Mouse (Mus musculus) left cerebral cortex, postnatal 4 days (tissue): ENCODE data around the gene Gm26938. TPM values are rescaled to one million over a fixed set of nuclear protein-coding genes. Genes with fewer than 3 reads are reported as not detected.

Source experiments
- DNase-seq: peaks from one replicate; pipeline ENCODE4 v3.0.0-alpha.2; 2022
- intact Hi-C: fragments of 180-260 bp; cut with DNase I; formaldehyde crosslinking; loops from one replicate; pipeline ENCODE4 v1.15.1; 2025
- microRNA-seq: library from miRNA; unstranded; fragments of <30 nt; microRNA quantifications from one replicate; pipeline ENCODE4 v1.2.0, GENCODE M21; 2022
- total RNA-seq, 2 experiments: library from RNA; stranded (reverse); gene quantifications; 2 replicates each; pipeline ENCODE4 v1.2.3; 2021

The Gm26938 gene
- total RNA-seq, 2 experiments from 2014 or later, result not detected

DNA sequence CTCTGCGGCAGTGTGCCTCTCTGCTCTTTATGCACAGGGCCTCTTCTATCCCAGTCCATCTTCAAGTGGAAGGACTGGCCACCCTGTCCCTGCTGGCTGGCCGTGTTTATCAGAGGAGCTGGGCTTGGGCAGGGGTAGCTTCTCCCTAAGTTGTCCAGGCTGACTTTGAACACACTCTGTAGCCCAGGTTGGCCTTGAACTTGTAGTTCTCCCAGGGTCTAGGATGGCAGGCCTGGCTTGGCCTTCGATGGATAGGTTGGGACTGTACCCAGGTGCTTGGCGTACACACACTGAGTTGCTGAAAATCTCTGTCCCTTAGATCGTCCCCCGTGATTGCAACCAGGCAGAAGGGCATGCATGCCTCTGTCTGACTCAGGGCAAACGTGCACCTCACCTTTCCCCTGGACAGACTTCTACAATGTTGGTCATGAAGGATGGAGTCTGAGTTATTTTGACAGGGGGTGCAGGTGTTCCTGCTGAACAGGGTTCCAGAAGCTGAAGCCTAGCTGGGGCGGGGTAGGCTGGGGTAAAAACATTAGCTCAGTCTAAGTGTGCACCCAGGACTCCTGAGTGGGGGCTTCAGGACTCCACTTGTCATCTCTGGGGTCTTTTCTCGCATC lies 30.1 kb downstream of the Gm26938 start:
- no peak for DNase-seq
- intact Hi-C loops, result no loop called here

DNA sequence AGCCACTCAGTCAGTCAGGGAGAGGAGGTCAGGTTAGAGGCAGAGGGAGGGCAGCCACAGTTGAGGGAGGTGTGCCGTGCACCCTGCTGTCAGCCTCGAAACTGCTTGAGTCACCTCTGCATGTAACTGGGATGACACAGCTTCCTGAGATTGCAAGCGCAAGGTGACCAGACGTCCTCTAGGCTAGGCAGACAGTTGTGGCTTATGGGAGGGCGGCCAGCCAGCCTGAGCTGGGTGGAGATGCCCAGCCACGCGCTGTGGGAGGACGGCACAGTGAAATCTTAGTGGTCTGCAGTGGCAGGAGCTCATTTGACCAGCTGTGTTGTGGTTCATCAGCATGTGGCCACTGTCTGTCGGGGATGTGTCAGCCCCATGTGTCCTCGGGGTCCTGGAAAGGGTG lies 31.3 kb downstream of the Gm26938 start:
- no peak for DNase-seq
- intact Hi-C loops, result no loop called here

DNA sequence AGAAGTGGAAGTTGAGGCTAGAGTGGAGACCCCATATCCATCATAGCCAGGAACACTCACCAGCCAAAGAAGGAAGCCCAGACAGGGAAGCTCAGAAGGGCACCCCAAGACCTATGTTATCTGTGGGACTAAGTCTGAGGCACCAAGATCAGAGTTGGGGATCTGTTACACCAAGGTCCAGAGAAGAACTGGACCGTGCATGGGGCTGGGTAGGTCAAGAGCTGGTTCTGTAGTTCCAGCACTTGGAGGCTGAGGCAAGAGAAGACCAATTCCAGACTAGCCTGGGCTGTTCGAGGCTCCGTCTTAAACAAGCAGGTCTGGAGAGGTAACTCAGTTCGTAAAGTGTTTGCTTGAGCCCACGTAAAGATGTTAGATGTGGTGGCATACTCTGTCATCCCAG lies 32.1 kb downstream of the Gm26938 start:
- DNase-seq, result no peak
- intact Hi-C loops, result no loop called here

DNA sequence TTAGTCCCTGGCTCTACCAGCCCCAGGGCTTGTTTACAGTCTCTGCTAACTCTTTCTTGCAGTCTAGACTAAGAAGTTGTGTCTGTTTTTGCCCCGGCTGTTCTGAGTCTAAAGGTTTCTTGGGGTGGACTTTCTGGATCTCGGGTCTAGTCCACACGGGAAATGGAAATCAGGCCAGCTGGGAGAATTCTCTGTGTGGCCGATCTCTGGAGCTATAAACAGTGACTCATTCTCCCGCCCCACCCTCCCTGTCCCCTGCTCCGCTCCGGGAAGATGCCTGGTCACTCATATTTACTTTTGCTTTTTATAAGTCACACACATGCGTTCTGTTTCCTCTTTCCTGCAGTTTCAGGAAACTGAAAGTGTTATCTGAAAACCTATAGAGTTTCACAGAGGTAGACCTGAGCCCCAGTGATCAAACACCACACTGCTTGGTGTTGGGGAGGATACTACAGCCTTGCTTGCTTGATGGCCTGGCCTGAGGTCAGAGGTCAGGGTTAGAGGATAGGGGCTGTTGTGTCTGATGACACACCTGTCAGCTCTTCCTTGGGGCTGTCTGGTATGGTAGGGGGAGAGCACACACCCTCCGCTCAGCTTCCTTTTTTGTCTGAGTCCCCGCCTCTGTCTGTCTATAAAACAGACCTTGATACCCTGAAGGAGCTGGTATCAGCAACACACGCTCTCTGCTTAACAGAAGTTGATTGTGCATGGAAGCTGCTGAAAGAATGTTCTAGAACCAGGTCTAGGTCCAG lies 32.7 kb downstream of the Gm26938 start:
- no peak for DNase-seq
- intact Hi-C loops, result no loop called here

DNA sequence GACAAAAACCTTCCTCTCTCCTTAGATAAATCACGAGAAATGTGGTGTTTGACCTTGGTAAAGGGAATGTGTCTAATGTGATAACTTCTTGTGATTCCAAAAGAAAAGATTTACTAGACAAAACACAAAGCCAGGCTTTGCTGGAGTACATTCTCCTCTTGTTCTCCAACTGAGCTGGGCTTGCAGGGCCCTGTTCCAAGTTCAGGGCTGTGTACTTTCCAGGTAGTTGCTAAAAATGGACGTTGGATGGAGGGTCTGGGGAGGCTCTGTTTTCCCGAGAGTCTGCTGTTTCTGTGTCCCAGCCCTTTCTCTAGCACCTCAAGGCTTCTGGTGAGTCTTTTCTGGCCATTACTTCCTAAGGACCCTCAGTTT lies 33.3 kb downstream of the Gm26938 start:
- intact Hi-C loops, result no loop called here
- DNase-seq, result no peak

DNA sequence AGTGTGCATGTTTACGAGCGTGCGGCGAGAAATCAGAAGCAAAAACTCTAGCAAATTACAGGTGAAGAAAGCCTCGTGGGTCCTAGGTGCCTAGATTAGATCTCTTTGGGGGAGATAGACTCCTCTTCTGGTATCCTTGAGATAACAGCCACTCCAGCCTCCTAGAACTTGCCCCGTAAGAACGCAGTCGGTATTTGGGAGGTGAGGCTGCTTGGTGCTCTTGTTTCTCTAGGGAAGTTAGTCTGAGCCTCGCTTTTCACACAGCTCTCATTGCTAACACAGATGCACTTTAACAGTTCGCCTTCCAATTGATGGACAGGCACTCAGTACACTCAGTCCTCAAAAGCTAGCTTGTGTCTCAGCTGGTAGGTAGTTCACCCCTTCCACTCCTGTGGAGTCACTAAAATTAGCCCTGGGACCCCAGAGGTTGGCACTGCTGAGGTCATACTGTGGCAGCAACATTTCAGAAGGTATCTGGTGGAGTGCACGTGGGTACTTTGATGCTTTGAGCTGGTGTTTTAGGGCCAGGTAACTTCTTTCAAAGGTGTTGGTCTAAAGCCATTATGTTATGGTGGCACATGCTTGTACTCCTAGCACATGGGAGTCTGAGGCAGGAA lies 33.9 kb downstream of the Gm26938 start:
- no peak for DNase-seq
- intact Hi-C loops, result no loop called here

DNA sequence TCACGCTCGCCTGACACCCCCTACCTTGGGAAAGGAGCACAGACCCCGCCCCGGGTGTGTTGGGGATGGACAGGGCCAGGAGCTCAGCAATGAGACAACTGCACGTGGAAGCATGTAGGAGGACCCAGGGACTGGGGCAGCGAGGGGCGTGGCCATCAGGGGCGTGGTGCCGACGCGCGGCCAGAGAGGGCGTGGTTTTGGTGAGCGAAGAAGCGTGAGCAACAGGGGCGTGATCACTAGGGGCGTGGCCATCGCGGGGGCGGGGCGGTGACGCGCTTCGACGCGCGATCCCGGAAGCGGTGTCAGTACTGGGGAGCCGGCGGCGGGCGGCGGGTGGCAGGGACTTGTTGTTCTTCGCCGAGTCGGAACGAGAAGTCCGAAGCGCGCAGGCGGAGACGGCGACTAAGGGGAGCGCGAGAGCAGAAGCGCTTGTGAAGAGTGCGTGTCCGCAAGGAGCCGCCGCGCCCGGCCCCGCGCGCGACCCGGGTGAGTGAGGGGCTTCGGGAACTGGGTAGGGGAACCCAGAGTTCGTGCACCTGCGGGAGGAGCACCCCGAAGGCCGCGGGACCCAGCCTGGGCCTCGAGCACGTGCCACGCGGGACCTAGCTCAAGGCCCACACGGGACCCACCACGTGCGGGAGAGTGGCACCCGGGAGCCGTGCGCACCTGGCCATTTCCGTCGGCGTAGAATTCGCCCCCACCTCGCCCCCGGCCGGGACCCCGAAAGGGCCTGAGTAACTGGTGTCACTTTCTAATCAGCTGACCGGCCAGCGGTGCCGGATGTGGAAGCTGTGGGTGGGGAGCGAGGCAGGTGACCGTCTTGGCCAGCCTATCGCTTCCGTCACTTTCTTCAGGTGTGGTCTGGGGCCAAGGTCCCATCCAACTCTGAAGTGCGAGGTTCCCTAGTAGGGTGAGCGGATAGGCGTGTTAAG lies 34.7 kb downstream of the Gm26938 start, which contains the start of gene Mafk:
Gene Mafk, plus strand, starts transcription at position 287 of the 932 bp plus-strand sequence.
- intact Hi-C loops, result no loop called here
- DNase-seq, result peak; percentile 93

DNA sequence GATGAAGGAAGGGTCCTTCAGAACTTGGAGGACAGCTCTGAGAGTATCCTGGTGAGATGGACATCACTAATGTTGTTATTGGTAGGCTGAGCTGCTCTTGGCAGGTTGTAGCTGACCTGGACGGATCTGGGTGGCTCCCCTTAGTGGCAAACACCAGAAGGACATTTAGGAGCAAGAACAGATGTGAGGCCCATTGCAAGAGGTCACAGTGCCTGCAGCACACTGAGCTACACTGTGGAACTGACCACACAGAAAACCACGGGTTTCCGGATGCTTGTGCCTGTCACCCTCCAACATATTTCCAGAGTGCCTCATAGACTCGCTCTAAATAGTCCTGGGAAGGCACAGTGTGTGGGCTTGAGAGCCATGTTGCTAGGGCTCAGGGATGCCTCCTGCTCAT lies 36.7 kb downstream of the Gm26938 start:
- no peak for DNase-seq

DNA sequence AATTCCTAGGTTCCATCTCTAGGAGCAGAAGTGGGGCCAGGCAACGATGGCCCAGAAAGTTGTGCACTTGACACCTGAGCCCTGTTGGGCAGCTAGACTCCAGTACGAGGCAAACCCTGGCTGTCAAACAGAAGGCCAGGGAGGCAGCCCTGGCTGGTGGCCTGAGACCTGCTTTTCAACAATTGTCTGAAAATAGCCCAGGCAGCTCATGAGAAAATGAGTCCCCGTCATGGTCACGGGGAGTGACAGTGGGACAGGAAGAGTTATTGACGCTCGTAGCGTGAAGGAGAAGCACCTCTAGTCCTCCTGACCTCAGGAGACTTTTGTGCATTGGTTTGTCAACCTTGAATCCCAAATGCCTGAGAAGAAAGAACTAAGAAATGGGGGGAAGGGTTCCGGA lies 44.8 kb downstream of the Gm26938 start:
- no peak for DNase-seq
- intact Hi-C loops, result no loop called here

More for the DNA sequence above, 36.7 kb downstream of the Gm26938 start:
- intact Hi-C loops, result no loop called here

DNA sequence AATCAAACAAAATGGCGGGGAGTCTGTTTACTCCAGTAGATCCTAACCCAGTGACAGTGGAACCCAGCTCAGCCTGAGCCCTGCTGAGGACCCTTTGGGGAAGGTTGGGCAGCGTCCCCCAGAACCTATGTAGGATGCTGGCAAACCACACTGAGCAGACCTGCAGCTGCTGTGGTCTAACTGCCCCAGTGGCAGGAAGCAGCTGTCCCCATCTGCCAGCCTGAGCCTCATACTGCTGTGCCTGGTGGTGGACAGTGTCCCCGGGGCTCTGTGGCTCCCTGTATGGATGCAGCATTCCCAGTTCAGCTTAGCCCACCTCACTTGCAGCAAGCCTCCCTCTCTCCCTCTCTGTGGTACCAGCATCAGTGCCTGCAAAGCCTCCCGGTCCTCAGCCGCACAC lies 49.2 kb downstream of the Gm26938 start:
- intact Hi-C loops, result no loop called here
- DNase-seq, result no peak

DNA sequence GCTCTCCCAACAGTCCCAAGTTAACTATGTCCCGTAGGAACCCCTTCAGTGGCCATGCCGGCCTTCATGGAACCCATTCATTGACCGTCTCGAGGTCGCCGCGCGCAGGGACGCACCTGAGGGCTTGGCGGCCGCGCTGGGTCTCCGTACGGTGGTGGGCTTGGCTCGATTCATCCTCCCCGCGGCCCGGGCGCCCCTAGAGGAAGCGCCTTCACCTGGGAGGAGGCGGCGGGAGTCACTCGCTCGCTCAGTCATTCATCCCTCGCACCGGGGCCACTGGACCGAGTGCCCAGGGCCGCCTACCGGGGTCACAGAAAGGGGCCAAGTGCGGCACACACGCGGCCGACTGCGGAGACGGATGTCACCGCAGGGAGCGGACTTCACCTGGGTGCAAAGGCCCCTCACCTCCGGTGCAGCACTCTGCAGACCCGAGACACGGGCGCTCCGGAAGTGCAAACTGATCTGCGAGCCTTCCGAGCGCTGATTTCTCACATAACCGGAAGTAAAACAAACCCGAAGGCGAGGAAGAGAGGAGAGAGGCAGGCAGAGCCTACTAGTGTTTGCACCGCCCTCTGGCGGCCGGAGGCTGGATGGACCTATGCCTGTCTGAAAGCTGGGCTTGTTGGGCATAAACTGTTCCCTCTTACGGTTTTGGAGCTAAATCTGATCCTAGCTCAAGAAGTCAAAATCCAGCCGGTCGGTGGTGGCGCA lies 50.8 kb downstream of the Gm26938 start, which contains the start of gene Ints1:
Gene Ints1, minus strand, starts transcription at position 459 of the 711 bp plus-strand sequence.
- intact Hi-C loops, result no loop called here
- DNase-seq, result peak; percentile 97

DNA sequence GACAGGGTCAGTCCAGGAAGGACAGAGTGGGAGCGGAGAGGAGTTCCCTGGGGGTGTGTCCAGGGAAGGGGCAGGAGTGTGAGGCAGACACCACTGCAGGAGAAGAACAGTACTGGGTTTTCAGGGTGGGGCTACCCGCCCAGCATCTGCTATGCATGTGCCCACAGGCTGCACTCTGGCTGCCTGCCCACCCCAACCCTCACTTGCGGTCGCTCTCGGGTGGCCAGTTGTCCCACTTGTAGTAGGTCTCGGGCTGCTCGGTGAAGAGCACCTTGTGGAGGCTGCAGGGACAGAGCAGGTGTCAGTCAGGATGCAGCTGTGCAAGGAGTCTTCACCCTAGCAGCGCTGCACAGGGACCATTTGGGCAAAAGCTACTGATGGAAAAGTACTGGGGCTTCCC lies 58.0 kb downstream of the Gm26938 start:
- DNase-seq, result no peak
- intact Hi-C loops, result no loop called here

DNA sequence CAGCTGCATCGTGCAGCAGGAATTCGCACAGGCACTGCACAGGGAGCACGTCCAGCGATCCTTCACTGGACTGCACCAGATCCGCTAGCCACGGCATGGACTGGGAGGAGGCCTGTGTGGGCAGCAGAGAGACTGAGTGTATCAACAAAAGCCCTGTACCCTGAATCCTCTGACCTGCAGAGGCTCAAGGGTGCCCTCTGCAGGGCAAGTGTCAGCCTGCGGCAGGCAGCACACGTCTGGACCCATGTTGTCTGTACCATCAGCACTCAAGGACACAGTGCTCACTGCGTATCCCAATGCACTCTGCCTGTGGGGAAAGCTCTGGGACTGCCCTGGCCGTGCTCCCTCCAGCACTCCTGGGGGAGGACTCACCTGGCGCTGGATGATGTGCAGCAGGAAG lies 61.9 kb downstream of the Gm26938 start:
- intact Hi-C loops, result no loop called here
- no peak for DNase-seq

DNA sequence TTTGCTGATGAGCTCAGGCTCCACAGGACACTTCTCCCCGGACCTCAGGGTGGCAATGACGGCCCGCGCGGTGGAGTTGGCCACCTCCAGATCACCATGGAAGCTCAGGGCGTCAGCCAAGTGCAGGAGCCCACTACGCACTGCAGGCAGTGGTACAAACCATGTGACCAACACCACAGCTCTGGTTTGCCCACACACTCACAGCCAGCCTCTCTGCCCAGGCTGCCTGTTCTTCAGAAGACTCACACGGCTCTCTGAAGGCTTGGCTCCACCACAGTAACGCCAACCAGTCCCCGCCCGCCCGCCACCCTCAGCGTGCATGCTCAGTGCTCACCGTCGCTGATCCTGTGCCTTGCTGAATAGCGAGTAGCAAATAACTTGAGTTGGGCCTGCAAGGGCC lies 68.1 kb downstream of the Gm26938 start:
- no peak for DNase-seq
- intact Hi-C loops, result loop anchor here (10.0 kb wide), 1 partner anchor 223 kb away; no protein-coding TSS in a partner anchor

Small RNA genes within 50 kb of the gene (microRNA-seq; reads per million reads assigned to microRNA genes)
- 0.90 reads per million for gene Mir7037

Other genes starting within 250 kb of the Gm26938 start
- 10 to 100 TPM; 11.4 to 11.5 TPM for gene Micall2, start 90.1 kb downstream of the Gm26938 start, total RNA-seq
- gene Ints1, start 50.7 kb downstream of the Gm26938 start, total RNA-seq, result 100 to 1,000 TPM in 1 of 2 experiments, 10 to 100 TPM in 1; 93.1 to 108 TPM
- 10 to 100 TPM in 1 of 2 experiments, 1 to 10 TPM in 1; 8.4 to 11.1 TPM for gene Mafk, start 34.9 kb downstream of the Gm26938 start, total RNA-seq
- gene Tmem184a, start 6.5 kb downstream of the Gm26938 start, total RNA-seq, result under 1 TPM; 0.08 to 0.54 TPM
- gene Psmg3, start 478 bp upstream of the Gm26938 start, total RNA-seq, result 10 to 100 TPM; 26.0 to 27.4 TPM
- 10 to 100 TPM; 33.5 to 37.2 TPM for gene Elfn1, start 81.5 kb upstream of the Gm26938 start, total RNA-seq